ENCODE assay signal across 20 mouse cellular contexts in genomic region chr11:84357304-84357703, GRCm38 (mm10).
DNase-seq lines count a peak whose midpoint lies in the region; ATAC-seq lines count a peak whose summit lies in the region.
"Had no signal": no experiment of that assay in that cellular context is flagged by ENCODE, and none has a peak within 500 bp of the region (broad histone marks: within the 10 kb centered on the region; RNA-seq: fewer than 3 reads in every experiment).

No protein-coding gene starts in this region.

- H3K27me3 ChIP-seq in neural tube, embryonic 13.5 days: no peaks in the 10 kb centered on the region
- no peaks in the 10 kb centered on the region for H3K27me3 ChIP-seq in neural tube, embryonic 15.5 days (replicated peaks)
- H3K27me3 ChIP-seq in forebrain, embryonic 12.5 days: no peaks in the 10 kb centered on the region
- H3K27me3 ChIP-seq: embryonic facial prominence, embryonic 12.5 days; Patski had no signal

- no peak overlapping the region for H3K4me3 ChIP-seq in neural tube, embryonic 13.5 days
- H3K4me3 ChIP-seq in neural tube, embryonic 15.5 days (replicated peaks): no peak overlapping the region
- H3K4me3 ChIP-seq in forebrain, embryonic 12.5 days (replicated peaks): no peak overlapping the region
- H3K4me3 ChIP-seq: embryonic facial prominence, embryonic 10.5 days; embryonic facial prominence, embryonic 12.5 days had no signal

- ATAC-seq in neural tube, embryonic 13.5 days (ENCODE audit: low read depth): no peak
- no peak for ATAC-seq in neural tube, embryonic 15.5 days (ENCODE audit: low FRiP score)
- ATAC-seq in forebrain, embryonic 12.5 days (ENCODE audit: low FRiP score): no peak
- ATAC-seq: activated CD4-positive, CD25-positive, alpha-beta regulatory T cell, adult 4 months; forebrain, embryonic 14.5 days; forebrain, embryonic 16.5 days; Patski had no signal

- no peaks in the 10 kb centered on the region for H3K36me3 ChIP-seq in neural tube, embryonic 13.5 days
- H3K36me3 ChIP-seq in neural tube, embryonic 15.5 days: peaks cover 2% of the 10 kb centered on the region; the same call in 1 of the 2 replicates
- no peaks in the 10 kb centered on the region; the same call in 1 of the 2 replicates for H3K36me3 ChIP-seq in forebrain, embryonic 12.5 days (replicated peaks)
- H3K36me3 ChIP-seq: embryonic facial prominence, embryonic 10.5 days; embryonic facial prominence, embryonic 12.5 days had no signal

- peak; percentile 36 for DNase-seq in heart, adult 11 months
- DNase-seq in heart, adult 9 months (ENCODE audit: low spot score in 2 of 2): no peak
- no peak for DNase-seq in neural tube, embryonic 10.5 days (ENCODE audit: extremely low spot score, low spot score)
- DNase-seq in MEL-GATA-1-ER (ENCODE audit: extremely low read depth, low read depth): peak; percentile 36
- DNase-seq in right cerebral cortex, postnatal 14 days: no peak
- DNase-seq: adrenal gland, adult 8-10 months; cerebellum, adult 11-12 months; cerebellum, adult 2 months; cerebellum, adult 9-10 months; cerebellum, postnatal 10 days; cerebellum, postnatal 25 days had no signal

- H3K9me3 ChIP-seq in neural tube, embryonic 13.5 days: no peaks in the 10 kb centered on the region
- H3K9me3 ChIP-seq in neural tube, embryonic 15.5 days (replicated peaks): no peaks in the 10 kb centered on the region
- no peaks in the 10 kb centered on the region for H3K9me3 ChIP-seq in forebrain, embryonic 12.5 days
- H3K9me3 ChIP-seq: embryonic facial prominence, embryonic 10.5 days; embryonic facial prominence, embryonic 12.5 days had no signal

- H3K27ac ChIP-seq in neural tube, embryonic 13.5 days (replicated peaks): peak overlapping the region; percentile 2; the same call in 1 of the 2 replicates
- H3K27ac ChIP-seq in neural tube, embryonic 15.5 days (replicated peaks): 0 out of 2 replicates have a peak overlapping the region, but pooled peaks have one; percentile 5
- H3K27ac ChIP-seq in forebrain, embryonic 12.5 days: no peak overlapping the region
- H3K27ac ChIP-seq: embryonic facial prominence, embryonic 10.5 days; embryonic facial prominence, embryonic 12.5 days had no signal

- peaks cover 51% of the 10 kb centered on the region for H3K4me1 ChIP-seq in neural tube, embryonic 13.5 days (replicated peaks)
- peaks cover 16% of the 10 kb centered on the region for H3K4me1 ChIP-seq in neural tube, embryonic 15.5 days
- peaks cover 23% of the 10 kb centered on the region for H3K4me1 ChIP-seq in forebrain, embryonic 12.5 days
- H3K4me1 ChIP-seq: embryonic facial prominence, embryonic 12.5 days had no signal

- WGBS in neural tube, embryonic 13.5 days: 82% methylated on average over 3 of the region's 3 CpGs
- 79% methylated on average over 3 of the region's 3 CpGs for WGBS in neural tube, embryonic 15.5 days
- WGBS in forebrain, embryonic 12.5 days: 77% methylated on average over 3 of the region's 3 CpGs

- no peak overlapping the region for H3K9ac ChIP-seq in neural tube, embryonic 13.5 days
- H3K9ac ChIP-seq in neural tube, embryonic 15.5 days (replicated peaks): no peak overlapping the region
- H3K9ac ChIP-seq in forebrain, embryonic 12.5 days: no peak overlapping the region
- H3K9ac ChIP-seq: embryonic facial prominence, embryonic 12.5 days had no signal

- no peak overlapping the region for H3K4me2 ChIP-seq in neural tube, embryonic 13.5 days
- no peak overlapping the region for H3K4me2 ChIP-seq in neural tube, embryonic 15.5 days
- H3K4me2 ChIP-seq in forebrain, embryonic 12.5 days: no peak overlapping the region
- H3K4me2 ChIP-seq: embryonic facial prominence, embryonic 12.5 days had no signal

Comparison
In these comparisons a context has a peak if more than half of its experiments do, and no peak if none do; other contexts are left out.
1. DNase-seq: peak in heart, adult 11 months (single experiment) and MEL-GATA-1-ER (single experiment); none in heart, adult 9 months (0 of 2), neural tube, embryonic 10.5 days (single experiment) and right cerebral cortex, postnatal 14 days (single experiment).